Mouse (Mus musculus) hindbrain, embryonic 11.5 days (tissue): Measurements from ENCODE around the gene Atraid. TPM values are rescaled to one million over a fixed set of nuclear protein-coding genes. Genes with fewer than 3 reads are reported as not detected.
A peak's percentile ranks its signal among the peaks of the same experiment; 100 is the strongest.
"Not testable (repeated sequence)": the region's sequence is repeated elsewhere in the genome, so short reads cannot be mapped to it uniquely, and the experiment has no call there.

Source experiments
- ATAC-seq: fragments of 200-750 bp; cut with Nextera tagmentation; 2 replicates; pipeline ENCODE4 v1.8.0; 2017; ENCODE audit warnings: mild to moderate bottlenecking, moderate TSS enrichment, moderate library complexity; ENCODE audit not compliant: low FRiP score
- DNase-seq: peaks from one replicate; pipeline ENCODE4 v3.0.0-alpha.2; 2015; ENCODE audit warnings: low spot score
- H3K27ac ChIP-seq: fragments of 300-500 bp; sonication (generic); 2 replicates; pipeline ENCODE4 v1.5.1; 2014; ENCODE audit warnings: mild to moderate bottlenecking, low read depth, low read length
- H3K27me3 ChIP-seq: fragments of 300-500 bp; sonication (generic); 2 replicates; pipeline ENCODE4 v1.6.1; 2014; ENCODE audit warnings: mild to moderate bottlenecking, low read length, moderate library complexity, mixed read lengths; ENCODE audit not compliant: control insufficient read depth, insufficient read depth
- H3K36me3 ChIP-seq: fragments of 300-500 bp; sonication (generic); 2 replicates; pipeline ENCODE4 v1.6.1; 2014; ENCODE audit warnings: mild to moderate bottlenecking, low read length, moderate library complexity, mixed read lengths; ENCODE audit not compliant: control insufficient read depth, insufficient read depth
- H3K4me1 ChIP-seq: fragments of 300-500 bp; sonication (generic); replicated peaks from 2 replicates; pipeline ENCODE4 v1.6.1; 2014; ENCODE audit warnings: low read length, mixed read lengths; ENCODE audit not compliant: control insufficient read depth, insufficient read depth
- H3K4me2 ChIP-seq: fragments of 300-500 bp; sonication (generic); replicated peaks from 2 replicates; pipeline ENCODE4 v1.6.1; 2014; ENCODE audit warnings: mild to moderate bottlenecking, low read depth, low read length
- H3K4me3 ChIP-seq: fragments of 300-500 bp; sonication (generic); 2 replicates; pipeline ENCODE4 v1.5.1; 2014; ENCODE audit warnings: low read depth, low read length
- H3K9ac ChIP-seq: fragments of 300-500 bp; sonication (generic); 2 replicates; pipeline ENCODE4 v1.6.1; 2014; ENCODE audit warnings: low read depth, low read length
- H3K9me3 ChIP-seq: fragments of 300-500 bp; sonication (generic); 2 replicates; pipeline ENCODE4 v1.6.1; 2016; ENCODE audit warnings: low read length; ENCODE audit not compliant: control insufficient read depth
- WGBS: fragments of 180-500 bp; shearing (Covaris S2); extraction: QIAGEN DNeasy Blood & Tissue Kit; methylation state at CpG from one replicate; pipeline ENCODE4 v1.1.7; 2014; 5-methylcytosine and 5-hydroxymethylcytosine counted together
- polyA plus RNA-seq: library from polyadenylated mRNA; unstranded; fragments of >200 nt; fragmentation: Nextera tagmentation; extraction: Ambion mirVana; gene quantifications from 2 replicates; pipeline ENCODE4 v1.2.1, GENCODE M21; 2014

Atraid gene
- polyA plus RNA-seq, 1 experiment from 2014 or later = 117 TPM

- Histone ChIP-seq H3K9ac (no peak overlapping the region; the same call in 1 of the 2 replicates), H3K4me1 (no peaks in the 10 kb centered on the region), H3K9me3 (no peaks in the 10 kb centered on the region), H3K27ac (no peak overlapping the region), H3K4me2 (peak overlapping the region; percentile 81; the same call in 1 of the 2 replicates), H3K4me3 (no peak overlapping the region), H3K27me3 (no peaks in the 10 kb centered on the region), H3K36me3 (0 out of 2 replicates have a peak, but pooled peaks cover 2% of the 10 kb centered on the region)
- no peak for ATAC-seq
- 85% methylated on average over 5 of the region's 5 CpGs for WGBS
- DNase-seq = no peak
Observed at GRCm38 (mm10) chr5:31047074-31047473, 1.0 kb upstream of the Atraid start.

- H3K9ac ChIP-seq = peak within 1 kb of the TSS; percentile 87
- ATAC-seq = peak; percentile 57
- peak within 1 kb of the TSS; percentile 90 for H3K27ac ChIP-seq
- peak within 1 kb of the TSS; percentile 72 for H3K4me3 ChIP-seq
- H3K36me3 ChIP-seq = 0 out of 2 replicates have a peak, but pooled peaks cover 2% of the 10 kb centered on the region
- WGBS = under 1% methylated on average over 23 of the region's 23 CpGs
- no peaks in the 10 kb centered on the region; the same call in 1 of the 2 replicates for H3K4me1 ChIP-seq
- H3K27me3 ChIP-seq = no peaks in the 10 kb centered on the region
- peak within 1 kb of the TSS; percentile 81 for H3K4me2 ChIP-seq
- peak; percentile 70 for DNase-seq
- no peaks in the 10 kb centered on the region for H3K9me3 ChIP-seq
Observed at GRCm38 (mm10) chr5:31048763-31049641, 890 bp downstream of the Atraid start, which contains the start of gene Slc5a6. Gene Slc5a6, minus strand, starts transcription at chr5:31048924.

GRCm38 (mm10) chr5:31050427-31050826 is 2.3 kb downstream of the Atraid start:
- no peaks in the 10 kb centered on the region for H3K27me3 ChIP-seq
- no peak overlapping the region for H3K27ac ChIP-seq
- no peaks in the 10 kb centered on the region for H3K9me3 ChIP-seq
- no peaks in the 10 kb centered on the region for H3K36me3 ChIP-seq
- no peaks in the 10 kb centered on the region; the same call in 1 of the 2 replicates for H3K4me1 ChIP-seq
- DNase-seq (no peak), ATAC-seq (no peak)
- no peak overlapping the region for H3K9ac ChIP-seq
- no peak overlapping the region for H3K4me3 ChIP-seq
- H3K4me2 ChIP-seq = no peak overlapping the region

- 70% methylated on average over 4 of the region's 4 CpGs for WGBS
- H3K4me1 ChIP-seq, H3K27me3 ChIP-seq, DNase-seq, H3K9me3 ChIP-seq, H3K36me3 ChIP-seq, ATAC-seq: not testable (repeated sequence)
- H3K27ac ChIP-seq = 0 out of 2 replicates have a peak overlapping the region, but pooled peaks have one; percentile 3
- peak overlapping the region; percentile 64 for H3K4me3 ChIP-seq
- H3K4me2 ChIP-seq = peak overlapping the region; percentile 92
- peak overlapping the region; percentile 76 for H3K9ac ChIP-seq
Observed at GRCm38 (mm10) chr5:31053728-31054127, 5.6 kb downstream of the Atraid start.

- Histone ChIP-seq H3K4me3 (peak within 1 kb of the TSS; percentile 64), H3K27me3 (no peaks in the 10 kb centered on the region), H3K9me3 (no peaks in the 10 kb centered on the region), H3K27ac (peak within 1 kb of the TSS; percentile 3), H3K4me1 (no peaks in the 10 kb centered on the region; the same call in 1 of the 2 replicates), H3K9ac (peak within 1 kb of the TSS; percentile 76), H3K36me3 (0 out of 2 replicates have a peak, but pooled peaks cover 2% of the 10 kb centered on the region), H3K4me2 (peak within 1 kb of the TSS; percentile 92)
- peak; percentile 93 for DNase-seq
- ATAC-seq = peak; percentile 97
- under 1% methylated on average over 64 of the region's 64 CpGs for WGBS
Observed at GRCm38 (mm10) chr5:31054261-31055215, 6.4 kb downstream of the Atraid start, which contains the start of gene Cad. Gene Cad, plus strand, starts transcription at chr5:31054780.

GRCm38 (mm10) chr5:31055216-31056140 is 7.4 kb downstream of the Atraid start:
- no peaks in the 10 kb centered on the region for H3K9me3 ChIP-seq
- ATAC-seq = no peak
- peak overlapping the region; percentile 64 for H3K4me3 ChIP-seq
- H3K27ac ChIP-seq = peak overlapping the region; percentile 3; the same call in 1 of the 2 replicates
- H3K9ac ChIP-seq = peak overlapping the region; percentile 76
- peak overlapping the region; percentile 92 for H3K4me2 ChIP-seq
- 20% methylated on average over 19 of the region's 19 CpGs for WGBS
- H3K36me3 ChIP-seq = 0 out of 2 replicates have a peak, but pooled peaks cover 3% of the 10 kb centered on the region
- DNase-seq = no peak
- H3K4me1 ChIP-seq = no peaks in the 10 kb centered on the region; the same call in 1 of the 2 replicates
- H3K27me3 ChIP-seq = no peaks in the 10 kb centered on the region

GRCm38 (mm10) chr5:31069810-31070209 is 21.7 kb downstream of the Atraid start:
- Histone ChIP-seq H3K4me2 (no peak overlapping the region), H3K4me1 (no peaks in the 10 kb centered on the region), H3K9me3 (no peaks in the 10 kb centered on the region), H3K27ac (no peak overlapping the region), H3K36me3 (peaks cover 15% of the 10 kb centered on the region), H3K4me3 (no peak overlapping the region), H3K9ac (no peak overlapping the region), H3K27me3 (no peaks in the 10 kb centered on the region)
- DNase-seq (no peak), ATAC-seq (no peak)
- WGBS = 96% methylated on average over 3 of the region's 3 CpGs
